ENCODE assay signal across 8 mouse cellular contexts in the genomic region with DNA sequence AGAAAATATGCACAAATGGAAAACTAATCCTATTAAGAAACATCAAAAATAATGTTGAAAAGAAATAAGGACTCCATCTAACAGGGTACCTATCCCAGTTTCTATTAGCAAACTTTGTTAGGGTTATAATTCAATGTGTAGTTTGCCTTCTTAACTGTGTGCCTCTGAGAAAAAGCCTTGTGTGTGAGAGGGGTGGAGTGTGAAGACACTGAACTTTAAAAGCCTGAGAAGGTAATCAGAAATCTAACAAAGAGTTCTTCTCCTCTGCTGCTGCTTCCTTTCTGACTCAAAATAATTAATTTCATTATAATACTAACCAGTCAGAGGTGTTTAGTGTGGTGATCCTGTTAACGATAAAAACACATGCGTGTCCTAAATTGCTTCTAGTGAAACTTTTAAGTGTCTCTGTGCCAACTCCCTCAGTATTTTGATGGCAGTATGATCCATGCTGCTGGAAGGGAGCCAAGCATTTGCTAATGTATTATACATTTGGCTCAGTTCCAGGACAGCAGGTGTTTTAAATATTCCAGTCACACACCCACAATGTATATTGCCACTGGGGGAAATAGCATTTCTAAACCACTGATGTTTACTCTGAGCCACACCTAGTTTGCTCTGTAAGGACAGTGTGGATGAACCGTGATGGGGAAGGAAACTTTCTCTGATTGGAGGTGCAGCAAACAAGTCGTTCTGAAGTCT.
DNase-seq lines count a peak whose midpoint lies in the region; ATAC-seq and TF ChIP-seq lines count a peak whose summit lies in the region.

No protein-coding gene starts in this region.

- H3K36me3 ChIP-seq in kidney, postnatal 0 days (ENCODE audit: insufficient read depth, low read length): no peaks in the 10 kb centered on the region

- WGBS in kidney, postnatal 0 days: 30% methylated on average over 4 of the region's 4 CpGs

- no peaks in the 10 kb centered on the region for H3K9me3 ChIP-seq in kidney, postnatal 0 days (replicated peaks; ENCODE audit: low read length)

- no peak for ATAC-seq in kidney, postnatal 0 days (replicated peaks; ENCODE audit: low FRiP score, low read depth)
- ATAC-seq in erythroblast, adult 5-6 weeks (replicated peaks; ENCODE audit: low FRiP score, poor library complexity, severe bottlenecking): no peak

- TF ChIP-seq CTCF in kidney, postnatal 0 days (IDR thresholded peaks at IDR 0.05; ENCODE audit: low read depth): no peak
- no peak for TF ChIP-seq CTCF in bone marrow macrophage, adult 2 months (IDR thresholded peaks at IDR 0.05; ENCODE audit: low read depth, low read length)

- H3K27ac ChIP-seq in kidney, postnatal 0 days: no peak overlapping the region
- peak overlapping the region; percentile 92 for H3K27ac ChIP-seq in bone marrow macrophage, adult 2 months (ENCODE audit: insufficient read depth, low read depth, low read length)

- H3K9ac ChIP-seq in kidney, postnatal 0 days (ENCODE audit: low read depth, low read length): no peak overlapping the region

- H3K4me2 ChIP-seq in kidney, postnatal 0 days (ENCODE audit: low read length): no peak overlapping the region

- H3K4me1 ChIP-seq in kidney, postnatal 0 days (replicated peaks; ENCODE audit: insufficient read depth, low read length): no peaks in the 10 kb centered on the region
- H3K4me1 ChIP-seq in bone marrow macrophage, adult 2 months (ENCODE audit: control insufficient read depth, insufficient read depth, low read length): peaks cover 33% of the 10 kb centered on the region

- H3K27me3 ChIP-seq in kidney, postnatal 0 days (ENCODE audit: insufficient read depth, low read length): no peaks in the 10 kb centered on the region

- peak; percentile 15 for DNase-seq in kidney, postnatal 0 days (ENCODE audit: low spot score)
- DNase-seq in kidney, postnatal 25 days: no peak
- DNase-seq in heart, postnatal 10 days: peak; percentile 35 to 43
- DNase-seq in naive thymus-derived CD4-positive, alpha-beta T cell, adult 2 months (ENCODE audit: low read depth): peak; percentile 22
- DNase-seq in cerebellum, adult 11 months: no peak
- no peak for DNase-seq in T-cell, adult 2 months (ENCODE audit: low spot score)

- no peak for TF ChIP-seq POLR2A in bone marrow macrophage, adult 2 months (IDR thresholded peaks at IDR 0.05; ENCODE audit: borderline replicate concordance, low read depth, low read length)

- intact Hi-C loops in heart, postnatal 10 days (cut with DNase I): loop anchor here (5.0 kb wide), 1 partner anchor 39 kb away; no protein-coding TSS in a partner anchor

- H3K4me3 ChIP-seq in kidney, postnatal 0 days (replicated peaks; ENCODE audit: low read depth, low read length): no peak overlapping the region
- H3K4me3 ChIP-seq in bone marrow macrophage, adult 2 months (ENCODE audit: insufficient read depth, low read length): no peak overlapping the region

Comparison
In these comparisons a context has a peak if more than half of its experiments do, and no peak if none do; other contexts are left out.
1. DNase-seq: peak in kidney, postnatal 0 days (single experiment), heart, postnatal 10 days (2 of 2) and naive thymus-derived CD4-positive, alpha-beta T cell, adult 2 months (single experiment); none in kidney, postnatal 25 days (0 of 2), cerebellum, adult 11 months (single experiment) and T-cell, adult 2 months (single experiment).